Mouse (Mus musculus): ENCODE measurements around the gene Chil5. TPM values are rescaled to one million over a fixed set of nuclear protein-coding genes. Genes with fewer than 3 reads are reported as not detected.

Chil5 gene
- 0.17 TPM in 1 of 2 replicates, not detected in the other for polyA plus RNA-seq (2012; rRNA removed)

GRCm38 (mm10) chr3:106032781-106033180, at the start of gene Chil5:
Gene Chil5 (minus strand): TSS chr3:106032814.

GRCm38 (mm10) chr3:106014546-106014945, 18.1 kb downstream of the Chil5 start, which contains the start of gene Pifo:
Gene Pifo (minus strand): TSS chr3:106014646.

GRCm38 (mm10) chr3:105973411-105973810, 59.2 kb downstream of the Chil5 start, which contains the start of gene Ovgp1:
Gene Ovgp1 (plus strand): TSS chr3:105973711.

Other genes with a start within 250 kb of the Chil5 start
- gene Rap1a, start 231.5 kb downstream of the Chil5 start, polyA plus RNA-seq (2012; rRNA removed), result 0.53 and 1.1 TPM in 2 replicates
- gene Adora3, start 162.0 kb downstream of the Chil5 start, polyA plus RNA-seq (2012; rRNA removed), result 0.26 and 0.28 TPM in 2 replicates
- 0.46 TPM in 1 of 2 replicates, not detected in the other for gene Tmigd3, start 161.9 kb downstream of the Chil5 start, polyA plus RNA-seq (2012; rRNA removed)
- 0.16 and 0.23 TPM in 2 replicates for gene I830077J02Rik, start 100.2 kb downstream of the Chil5 start, polyA plus RNA-seq (2012; rRNA removed)
- gene Wdr77, start 73.4 kb downstream of the Chil5 start, polyA plus RNA-seq (2012; rRNA removed), result 6.2 and 11.8 TPM in 2 replicates
- gene Atp5f1, start 72.7 kb downstream of the Chil5 start, polyA plus RNA-seq (2012; rRNA removed), result 131 and 150 TPM in 2 replicates
- gene Ovgp1, start 59.1 kb downstream of the Chil5 start, polyA plus RNA-seq (2012; rRNA removed), result 0.12 and 0.34 TPM in 2 replicates
- gene Pifo, start 18.2 kb downstream of the Chil5 start, polyA plus RNA-seq (2012; rRNA removed), result not detected in 2 replicates
- 1,935 and 3,003 TPM in 2 replicates for gene Chia1, start 80.4 kb upstream of the Chil5 start, polyA plus RNA-seq (2012; rRNA removed)
- gene Chil3, start 134.8 kb upstream of the Chil5 start, polyA plus RNA-seq (2012; rRNA removed), result 0.18 and 0.31 TPM in 2 replicates
- gene Chil4, start 186.7 kb upstream of the Chil5 start, polyA plus RNA-seq (2012; rRNA removed), result 26.2 and 41.2 TPM in 2 replicates